Mouse (Mus musculus): ENCODE data around the gene 1110008P14Rik. TPM values are rescaled to one million over a fixed set of nuclear protein-coding genes. Genes with fewer than 3 reads are reported as not detected.
"Not testable (repeated sequence)": the region's sequence is repeated elsewhere in the genome, so short reads cannot be mapped to it uniquely, and the experiment has no call there.

Gene 1110008P14Rik
- polyA plus RNA-seq, 1 experiment from 2014 or later = 79.7 TPM

- Histone ChIP-seq H3K4me1 (ENCODE audit: control insufficient read depth, insufficient read depth, low read length) (peaks cover 12% of the 10 kb centered on the region), H3K27me3 (replicated peaks; ENCODE audit: control insufficient read depth, insufficient read depth, low read length) (no peaks in the 10 kb centered on the region), H3K36me3 (ENCODE audit: control insufficient read depth, insufficient read depth, low read length) (peaks cover 18% of the 10 kb centered on the region), H3K4me3 (ENCODE audit: low read depth, low read length) (peak overlapping the region; percentile 70), H3K9ac (ENCODE audit: low read depth, low read length) (peak overlapping the region; percentile 84), H3K9me3 (ENCODE audit: control insufficient read depth, low read length) (no peaks in the 10 kb centered on the region), H3K27ac (replicated peaks; ENCODE audit: low read depth, low read length) (peak overlapping the region; percentile 91), H3K4me2 (ENCODE audit: low read depth, low read length) (peak overlapping the region; percentile 67)
- DNase-seq (ENCODE audit: low spot score) (peak; percentile 88), ATAC-seq (ENCODE audit: low read depth) (peak; percentile 86)
- WGBS = 0% methylated on average over 46 of the region's 53 CpGs
Measured at GRCm38 (mm10) chr2:32362817-32363340, 18.9 kb downstream of the 1110008P14Rik start.

- peak overlapping the region; percentile 70 for H3K4me3 ChIP-seq (ENCODE audit: low read depth, low read length)
- WGBS = 38% methylated on average over 5 of the region's 5 CpGs
- peaks cover 12% of the 10 kb centered on the region for H3K4me1 ChIP-seq (ENCODE audit: control insufficient read depth, insufficient read depth, low read length)
- not testable (repeated sequence) for H3K27ac ChIP-seq (replicated peaks; ENCODE audit: low read depth, low read length); H3K9me3 ChIP-seq (ENCODE audit: control insufficient read depth, low read length); DNase-seq (ENCODE audit: low spot score); H3K27me3 ChIP-seq (replicated peaks; ENCODE audit: control insufficient read depth, insufficient read depth, low read length); ATAC-seq (ENCODE audit: low read depth)
- peak overlapping the region; percentile 84 for H3K9ac ChIP-seq (ENCODE audit: low read depth, low read length)
- H3K4me2 ChIP-seq (ENCODE audit: low read depth, low read length) = peak overlapping the region; percentile 67
- peaks cover 12% of the 10 kb centered on the region for H3K36me3 ChIP-seq (ENCODE audit: control insufficient read depth, insufficient read depth, low read length)
Measured at GRCm38 (mm10) chr2:32362274-32362673, 19.5 kb downstream of the 1110008P14Rik start.

GRCm38 (mm10) chr2:32361437-32361836, 20.3 kb downstream of the 1110008P14Rik start:
- no peaks in the 10 kb centered on the region for H3K9me3 ChIP-seq (ENCODE audit: control insufficient read depth, low read length)
- ATAC-seq (ENCODE audit: low read depth) (peak; percentile 60), DNase-seq (ENCODE audit: low spot score) (peak; percentile 65)
- H3K4me1 ChIP-seq (ENCODE audit: control insufficient read depth, insufficient read depth, low read length) = peaks cover 12% of the 10 kb centered on the region
- peak overlapping the region; percentile 59 for H3K9ac ChIP-seq (ENCODE audit: low read depth, low read length)
- no peak overlapping the region for H3K27ac ChIP-seq (replicated peaks; ENCODE audit: low read depth, low read length)
- no peaks in the 10 kb centered on the region for H3K27me3 ChIP-seq (replicated peaks; ENCODE audit: control insufficient read depth, insufficient read depth, low read length)
- H3K4me2 ChIP-seq (ENCODE audit: low read depth, low read length) = peak overlapping the region; percentile 73
- 2% methylated on average over 24 of the region's 24 CpGs for WGBS
- H3K4me3 ChIP-seq (ENCODE audit: low read depth, low read length) = peak overlapping the region; percentile 37
- 0 out of 2 replicates have a peak, but pooled peaks cover 5% of the 10 kb centered on the region for H3K36me3 ChIP-seq (ENCODE audit: control insufficient read depth, insufficient read depth, low read length)

GRCm38 (mm10) chr2:32360741-32361140, 21.0 kb downstream of the 1110008P14Rik start:
- Histone ChIP-seq H3K4me2 (ENCODE audit: low read depth, low read length) (peak overlapping the region; percentile 73), H3K9ac (ENCODE audit: low read depth, low read length) (no peak overlapping the region; the same call in 1 of the 2 replicates), H3K4me1 (ENCODE audit: control insufficient read depth, insufficient read depth, low read length) (peaks cover 12% of the 10 kb centered on the region), H3K36me3 (ENCODE audit: control insufficient read depth, insufficient read depth, low read length) (0 out of 2 replicates have a peak, but pooled peaks cover 5% of the 10 kb centered on the region), H3K4me3 (ENCODE audit: low read depth, low read length) (peak overlapping the region; percentile 37), H3K27ac (replicated peaks; ENCODE audit: low read depth, low read length) (no peak overlapping the region), H3K9me3 (ENCODE audit: control insufficient read depth, low read length) (no peaks in the 10 kb centered on the region), H3K27me3 (replicated peaks; ENCODE audit: control insufficient read depth, insufficient read depth, low read length) (no peaks in the 10 kb centered on the region)
- WGBS = 6% methylated on average over 14 of the region's 14 CpGs
- DNase-seq (ENCODE audit: low spot score) (peak; percentile 76), ATAC-seq (ENCODE audit: low read depth) (no peak)

- ATAC-seq (ENCODE audit: low read depth) (no peak), DNase-seq (ENCODE audit: low spot score) (no peak)
- Histone ChIP-seq H3K36me3 (ENCODE audit: control insufficient read depth, insufficient read depth, low read length) (no peaks in the 10 kb centered on the region), H3K27me3 (replicated peaks; ENCODE audit: control insufficient read depth, insufficient read depth, low read length) (no peaks in the 10 kb centered on the region), H3K9me3 (ENCODE audit: control insufficient read depth, low read length) (no peaks in the 10 kb centered on the region), H3K4me2 (ENCODE audit: low read depth, low read length) (no peak overlapping the region), H3K9ac (ENCODE audit: low read depth, low read length) (no peak overlapping the region), H3K4me1 (ENCODE audit: control insufficient read depth, insufficient read depth, low read length) (peaks cover 7% of the 10 kb centered on the region; the same call in 1 of the 2 replicates), H3K27ac (replicated peaks; ENCODE audit: low read depth, low read length) (no peak overlapping the region), H3K4me3 (ENCODE audit: low read depth, low read length) (no peak overlapping the region)
- WGBS = 68% methylated on average over 10 of the region's 10 CpGs
Measured at GRCm38 (mm10) chr2:32358381-32358780, 23.4 kb downstream of the 1110008P14Rik start.

GRCm38 (mm10) chr2:32357710-32358109, 24.0 kb downstream of the 1110008P14Rik start:
- peaks cover 7% of the 10 kb centered on the region; the same call in 1 of the 2 replicates for H3K4me1 ChIP-seq (ENCODE audit: control insufficient read depth, insufficient read depth, low read length)
- H3K27ac ChIP-seq (replicated peaks; ENCODE audit: low read depth, low read length) = no peak overlapping the region
- H3K9me3 ChIP-seq (ENCODE audit: control insufficient read depth, low read length) = no peaks in the 10 kb centered on the region
- H3K4me3 ChIP-seq (ENCODE audit: low read depth, low read length) = no peak overlapping the region
- 70% methylated on average over 2 of the region's 3 CpGs for WGBS
- no peak for DNase-seq (ENCODE audit: low spot score)
- H3K9ac ChIP-seq (ENCODE audit: low read depth, low read length) = no peak overlapping the region
- ATAC-seq (ENCODE audit: low read depth) = no peak
- no peaks in the 10 kb centered on the region for H3K36me3 ChIP-seq (ENCODE audit: control insufficient read depth, insufficient read depth, low read length)
- no peak overlapping the region for H3K4me2 ChIP-seq (ENCODE audit: low read depth, low read length)
- no peaks in the 10 kb centered on the region for H3K27me3 ChIP-seq (replicated peaks; ENCODE audit: control insufficient read depth, insufficient read depth, low read length)

GRCm38 (mm10) chr2:32356216-32356615, 25.5 kb downstream of the 1110008P14Rik start:
- Histone ChIP-seq H3K27me3 (replicated peaks; ENCODE audit: control insufficient read depth, insufficient read depth, low read length) (no peaks in the 10 kb centered on the region), H3K9me3 (ENCODE audit: control insufficient read depth, low read length) (no peaks in the 10 kb centered on the region), H3K36me3 (ENCODE audit: control insufficient read depth, insufficient read depth, low read length) (no peaks in the 10 kb centered on the region), H3K4me1 (ENCODE audit: control insufficient read depth, insufficient read depth, low read length) (peaks cover 9% of the 10 kb centered on the region; the same call in 1 of the 2 replicates), H3K4me3 (ENCODE audit: low read depth, low read length) (no peak overlapping the region), H3K4me2 (ENCODE audit: low read depth, low read length) (no peak overlapping the region), H3K9ac (ENCODE audit: low read depth, low read length) (no peak overlapping the region), H3K27ac (replicated peaks; ENCODE audit: low read depth, low read length) (no peak overlapping the region)
- 61% methylated on average over 10 of the region's 10 CpGs for WGBS
- DNase-seq (ENCODE audit: low spot score) (no peak), ATAC-seq (ENCODE audit: low read depth) (no peak)

GRCm38 (mm10) chr2:32354336-32354895, 27.3 kb downstream of the 1110008P14Rik start:
- 85% methylated on average over 3 of the region's 3 CpGs for WGBS
- H3K4me1 ChIP-seq (ENCODE audit: control insufficient read depth, insufficient read depth, low read length) = peaks cover 17% of the 10 kb centered on the region
- H3K9ac ChIP-seq (ENCODE audit: low read depth, low read length) = no peak overlapping the region
- H3K4me2 ChIP-seq (ENCODE audit: low read depth, low read length) = no peak overlapping the region
- H3K27me3 ChIP-seq (replicated peaks; ENCODE audit: control insufficient read depth, insufficient read depth, low read length) = no peaks in the 10 kb centered on the region
- no peak overlapping the region for H3K4me3 ChIP-seq (ENCODE audit: low read depth, low read length)
- no peak for ATAC-seq (ENCODE audit: low read depth)
- H3K36me3 ChIP-seq (ENCODE audit: control insufficient read depth, insufficient read depth, low read length) = no peaks in the 10 kb centered on the region
- DNase-seq (ENCODE audit: low spot score) = no peak
- H3K27ac ChIP-seq (replicated peaks; ENCODE audit: low read depth, low read length) = no peak overlapping the region
- H3K9me3 ChIP-seq (ENCODE audit: control insufficient read depth, low read length) = no peaks in the 10 kb centered on the region

GRCm38 (mm10) chr2:32353836-32354235, 27.9 kb downstream of the 1110008P14Rik start:
- peaks cover 17% of the 10 kb centered on the region for H3K4me1 ChIP-seq (ENCODE audit: control insufficient read depth, insufficient read depth, low read length)
- peak overlapping the region; percentile 69; the same call in 1 of the 2 replicates for H3K4me2 ChIP-seq (ENCODE audit: low read depth, low read length)
- H3K27me3 ChIP-seq (replicated peaks; ENCODE audit: control insufficient read depth, insufficient read depth, low read length) = no peaks in the 10 kb centered on the region
- no peaks in the 10 kb centered on the region for H3K9me3 ChIP-seq (ENCODE audit: control insufficient read depth, low read length)
- no peak overlapping the region for H3K9ac ChIP-seq (ENCODE audit: low read depth, low read length)
- whole genome bisulfite sequencing = 55% methylated on average over 6 of the region's 6 CpGs
- 0 out of 2 replicates have a peak, but pooled peaks cover under 1% of the 10 kb centered on the region for H3K36me3 ChIP-seq (ENCODE audit: control insufficient read depth, insufficient read depth, low read length)
- no peak overlapping the region for H3K27ac ChIP-seq (replicated peaks; ENCODE audit: low read depth, low read length)
- DNase-seq (ENCODE audit: low spot score) = no peak
- no peak overlapping the region for H3K4me3 ChIP-seq (ENCODE audit: low read depth, low read length)
- ATAC-seq (ENCODE audit: low read depth) = no peak

Data from embryonic facial prominence, embryonic 14.5 days (tissue).